Comparison of ENCODE assay signal across 24 mouse cellular contexts in the genomic region with DNA sequence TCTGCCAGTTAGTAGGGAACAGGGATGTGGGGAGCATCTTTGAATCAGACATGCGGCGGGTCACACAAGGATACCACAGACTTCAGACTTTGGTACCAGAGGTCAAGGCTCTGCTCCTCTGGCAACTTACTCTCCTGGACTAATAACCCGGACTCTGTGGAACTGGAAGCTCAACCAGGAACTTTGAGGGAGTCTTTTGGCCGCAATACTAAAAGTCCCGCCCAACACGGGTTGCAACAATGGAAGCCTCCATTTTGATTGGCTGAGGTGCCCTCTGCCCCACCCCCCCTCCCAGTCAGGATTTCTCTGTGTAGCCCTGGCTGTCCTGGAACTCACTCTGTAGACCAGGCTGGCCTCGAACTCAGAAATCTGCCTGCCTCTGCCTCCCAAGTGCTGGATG.
"Had no signal": no experiment of that assay in that cellular context is flagged by ENCODE, and none has a peak within 500 bp of the region (broad histone marks: within the 10 kb centered on the region; RNA-seq: fewer than 3 reads in every experiment).

No protein-coding gene starts in this region.

- H3K4me1 ChIP-seq: kidney, embryonic 15.5 days; limb, embryonic 10.5 days; limb, embryonic 13.5 days; liver, embryonic 12.5 days; liver, embryonic 15.5 days; lung, embryonic 15.5 days; midbrain, embryonic 15.5 days; neural tube, embryonic 12.5 days; neural tube, embryonic 15.5 days; stomach, embryonic 15.5 days had no signal

- H3K4me3 ChIP-seq: kidney, embryonic 15.5 days; limb, embryonic 10.5 days; limb, embryonic 13.5 days; liver, embryonic 12.5 days; liver, embryonic 15.5 days; lung, embryonic 15.5 days; midbrain, embryonic 15.5 days; neural tube, embryonic 12.5 days; neural tube, embryonic 15.5 days; stomach, embryonic 15.5 days had no signal

- H3K9me3 ChIP-seq: kidney, embryonic 15.5 days; limb, embryonic 13.5 days; liver, embryonic 15.5 days; lung, embryonic 15.5 days; midbrain, embryonic 15.5 days; neural tube, embryonic 15.5 days; stomach, embryonic 15.5 days had no signal

- DNase-seq: kidney, adult 11 months; kidney, adult 8-10 months; kidney, postnatal 10 days; kidney, postnatal 36 days; liver; lung, adult 18-20 months; lung, postnatal 10 days; lung, postnatal 36 days; right cerebral cortex, adult 18-20 months; right cerebral cortex, postnatal 14 days; right cerebral cortex, postnatal 4 days; thymus, adult 2 months; thymus, postnatal 25 days had no signal

- H3K27me3 ChIP-seq: kidney, embryonic 15.5 days; limb, embryonic 13.5 days; liver, embryonic 12.5 days; liver, embryonic 15.5 days; lung, embryonic 15.5 days; midbrain, embryonic 15.5 days; neural tube, embryonic 12.5 days; neural tube, embryonic 15.5 days; stomach, embryonic 15.5 days had no signal

- H3K4me2 ChIP-seq: kidney, embryonic 15.5 days; limb, embryonic 13.5 days; liver, embryonic 12.5 days; liver, embryonic 15.5 days; lung, embryonic 15.5 days; midbrain, embryonic 11.5 days; midbrain, embryonic 15.5 days; neural tube, embryonic 12.5 days; neural tube, embryonic 15.5 days; stomach, embryonic 15.5 days had no signal

- H3K27ac ChIP-seq: kidney, embryonic 15.5 days; limb, embryonic 10.5 days; limb, embryonic 13.5 days; liver, embryonic 12.5 days; liver, embryonic 15.5 days; lung, embryonic 15.5 days; midbrain, embryonic 15.5 days; neural tube, embryonic 12.5 days; neural tube, embryonic 15.5 days; stomach, embryonic 15.5 days had no signal

- H3K9ac ChIP-seq: kidney, embryonic 15.5 days; limb, embryonic 13.5 days; liver, embryonic 12.5 days; liver, embryonic 15.5 days; lung, embryonic 15.5 days; midbrain, embryonic 15.5 days; neural tube, embryonic 12.5 days; neural tube, embryonic 15.5 days; stomach, embryonic 15.5 days had no signal

- ATAC-seq: liver, embryonic 12.5 days; midbrain, embryonic 15.5 days had no signal

- H3K36me3 ChIP-seq: limb, embryonic 10.5 days; liver, embryonic 12.5 days; liver, embryonic 15.5 days; lung, embryonic 15.5 days; stomach, embryonic 15.5 days had no signal
